Mouse (Mus musculus) ES-E14 (cell line): ENCODE data around the gene Tex19.1.

Experiments
- CHD2 ChIP-seq: IDR thresholded peaks from 2 replicates; pipeline ENCODE4 v1.6.1; 2014; ENCODE audit warnings: mild to moderate bottlenecking, low read depth, low read length, inconsistent platforms
- HCFC1 ChIP-seq: IDR thresholded peaks from 2 replicates; pipeline ENCODE4 v1.6.1; 2012; ENCODE audit warnings: low read length, inconsistent platforms, borderline replicate concordance; ENCODE audit not compliant: insufficient read depth
- MAFK ChIP-seq: IDR thresholded peaks from 2 replicates; pipeline ENCODE4 v1.6.1; 2014; ENCODE audit warnings: mild to moderate bottlenecking, low read depth, low read length, inconsistent platforms; ENCODE audit not compliant: insufficient read depth
- ZC3H11A ChIP-seq: IDR thresholded peaks from 2 replicates; pipeline ENCODE4 v1.6.1; 2012; ENCODE audit warnings: low read depth, mild to moderate bottlenecking, inconsistent platforms, low read length, borderline replicate concordance
- ZNF384 ChIP-seq: IDR thresholded peaks from 2 replicates; pipeline ENCODE4 v1.6.1; 2012; ENCODE audit warnings: low read depth, low read length, inconsistent platforms

- no peak for TF ChIP-seq HCFC1
- no peak for TF ChIP-seq ZNF384
- no peak for TF ChIP-seq ZC3H11A
- no peak for TF ChIP-seq MAFK
- TF ChIP-seq CHD2, result no peak
These were observed 23.8 kb upstream of the Tex19.1 start for GRCm38 (mm10) chr11:121122024-121122670.
